Mouse (Mus musculus) forebrain, embryonic 12.5 days (tissue): ENCODE data around the gene Yipf7. TPM values are rescaled to one million over a fixed set of nuclear protein-coding genes. Genes with fewer than 3 reads are reported as not detected.
A peak's percentile ranks its signal among the peaks of the same experiment; 100 is the strongest.

Experiments used
- ATAC-seq: fragments of 200-750 bp; cut with Nextera tagmentation; 2 replicates; pipeline ENCODE4 v1.8.0; 2017; ENCODE audit warnings: moderate TSS enrichment; ENCODE audit not compliant: low FRiP score
- H3K27ac ChIP-seq: fragments of 300-500 bp; sonication (generic); 2 replicates; pipeline ENCODE4 v1.5.1; 2016; ENCODE audit warnings: mild to moderate bottlenecking
- H3K27me3 ChIP-seq: fragments of 300-500 bp; sonication (generic); 2 replicates; pipeline ENCODE4 v1.6.1; 2016; ENCODE audit warnings: mild to moderate bottlenecking
- H3K36me3 ChIP-seq: fragments of 300-500 bp; sonication (generic); replicated peaks from 2 replicates; pipeline ENCODE4 v1.6.1; 2016; ENCODE audit warnings: mild to moderate bottlenecking
- H3K4me1 ChIP-seq: fragments of 300-500 bp; sonication (generic); 2 replicates; pipeline ENCODE4 v1.6.1; 2016
- H3K4me2 ChIP-seq: fragments of 300-500 bp; sonication (generic); 2 replicates; pipeline ENCODE4 v1.6.1; 2016; ENCODE audit warnings: mild to moderate bottlenecking, moderate library complexity
- H3K4me3 ChIP-seq: fragments of 300-500 bp; sonication (generic); replicated peaks from 2 replicates; pipeline ENCODE4 v1.5.1; 2016; ENCODE audit warnings: mild to moderate bottlenecking
- H3K9ac ChIP-seq: fragments of 300-500 bp; sonication (generic); 2 replicates; pipeline ENCODE4 v1.6.1; 2016; ENCODE audit warnings: mild to moderate bottlenecking
- H3K9me3 ChIP-seq: fragments of 300-500 bp; sonication (generic); 2 replicates; pipeline ENCODE4 v1.6.1; 2016
- WGBS: fragments of 180-500 bp; shearing (Covaris S2); methylation state at CpG from one replicate; pipeline ENCODE4 v1.1.7; 2016; 5-methylcytosine and 5-hydroxymethylcytosine counted together
- polyA plus RNA-seq: library from polyadenylated mRNA; unstranded; fragments of >200 nt; fragmentation: Nextera tagmentation; extraction: Ambion mirVana; gene quantifications from 2 replicates; pipeline ENCODE4 v1.2.1, GENCODE M21; 2016

The Yipf7 gene
- not detected in 2 replicates for polyA plus RNA-seq

- H3K9me3 ChIP-seq: no peaks in the 10 kb centered on the region
- no peak within 1 kb of the TSS for H3K27ac ChIP-seq
- H3K27me3 ChIP-seq: no peaks in the 10 kb centered on the region
- no peak within 1 kb of the TSS for H3K4me2 ChIP-seq
- no peak for ATAC-seq
- WGBS: 83% methylated on average over 4 of the region's 4 CpGs
- H3K36me3 ChIP-seq: no peaks in the 10 kb centered on the region
- H3K9ac ChIP-seq: no peak within 1 kb of the TSS
- no peak within 1 kb of the TSS for H3K4me3 ChIP-seq
- H3K4me1 ChIP-seq: no peaks in the 10 kb centered on the region
These were observed at the start of gene Yipf7 for GRCm38 (mm10) chr5:69542489-69542888. TSS of gene Yipf7 (minus strand) at chr5:69542648.

DNA sequence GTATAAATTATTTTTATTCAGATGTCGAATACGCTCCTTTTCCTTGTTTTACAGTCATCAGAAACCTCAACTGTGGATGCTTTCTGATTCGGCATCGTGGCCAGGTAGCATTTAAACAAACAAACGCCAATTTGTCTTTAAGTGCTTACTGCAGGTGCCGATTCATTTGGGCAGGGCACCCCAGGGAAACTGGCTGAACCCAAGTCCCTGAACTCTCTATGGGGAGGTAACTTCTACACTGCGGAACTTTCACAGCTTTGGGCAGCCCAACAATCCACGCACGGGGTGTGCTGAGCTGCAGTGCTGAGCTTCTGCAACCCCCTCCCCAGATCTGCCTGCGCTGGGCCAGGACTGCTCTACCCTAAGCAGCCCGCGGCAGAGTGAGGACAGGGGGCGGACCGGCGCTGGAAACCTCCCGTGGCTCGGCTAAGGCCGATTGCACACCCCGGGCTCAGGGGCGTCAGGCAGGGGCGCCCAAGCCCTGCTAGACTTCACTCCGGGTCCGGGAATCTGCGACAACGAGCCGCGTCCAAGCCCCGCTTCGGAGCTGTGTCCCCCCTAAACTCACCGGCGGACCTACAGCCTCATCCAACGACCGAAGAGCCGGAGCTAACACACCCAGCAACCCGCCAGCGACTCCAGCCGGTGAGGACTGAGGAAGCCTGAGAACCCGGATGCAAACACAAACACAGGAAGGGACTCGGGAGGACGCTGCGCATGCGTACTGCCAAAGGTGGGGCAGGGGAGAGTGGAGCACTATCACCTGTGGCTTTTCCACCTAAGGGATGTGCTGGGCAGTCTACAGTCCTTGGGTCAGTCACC is 49.4 kb upstream of the Yipf7 start, which contains the start of gene Gnpda2:
Gene Gnpda2, minus strand, starts transcription at position 701 of the 822 bp plus-strand sequence.
- ATAC-seq: peak; percentile 97
- 4% methylated on average over 42 of the region's 42 CpGs for WGBS
- Histone ChIP-seq H3K27me3 (no peaks in the 10 kb centered on the region), H3K4me2 (peak within 1 kb of the TSS; percentile 66), H3K9me3 (no peaks in the 10 kb centered on the region), H3K4me1 (peaks cover 8% of the 10 kb centered on the region), H3K9ac (peak within 1 kb of the TSS; percentile 77), H3K27ac (peak within 1 kb of the TSS; percentile 84), H3K4me3 (peak within 1 kb of the TSS; percentile 59), H3K36me3 (no peaks in the 10 kb centered on the region; the same call in 1 of the 2 replicates)

GRCm38 (mm10) chr5:69557404-69557935 is 15.0 kb upstream of the Yipf7 start:
- WGBS: 13% methylated on average over 16 of the region's 16 CpGs
- peak; percentile 13 for ATAC-seq
- Histone ChIP-seq H3K36me3 (peaks cover 8% of the 10 kb centered on the region), H3K9me3 (no peaks in the 10 kb centered on the region), H3K4me1 (0 out of 2 replicates have a peak, but pooled peaks cover 3% of the 10 kb centered on the region), H3K27ac (peak overlapping the region; percentile 82), H3K4me3 (peak overlapping the region; percentile 91), H3K27me3 (no peaks in the 10 kb centered on the region), H3K9ac (peak overlapping the region; percentile 87), H3K4me2 (peak overlapping the region; percentile 60)

DNA sequence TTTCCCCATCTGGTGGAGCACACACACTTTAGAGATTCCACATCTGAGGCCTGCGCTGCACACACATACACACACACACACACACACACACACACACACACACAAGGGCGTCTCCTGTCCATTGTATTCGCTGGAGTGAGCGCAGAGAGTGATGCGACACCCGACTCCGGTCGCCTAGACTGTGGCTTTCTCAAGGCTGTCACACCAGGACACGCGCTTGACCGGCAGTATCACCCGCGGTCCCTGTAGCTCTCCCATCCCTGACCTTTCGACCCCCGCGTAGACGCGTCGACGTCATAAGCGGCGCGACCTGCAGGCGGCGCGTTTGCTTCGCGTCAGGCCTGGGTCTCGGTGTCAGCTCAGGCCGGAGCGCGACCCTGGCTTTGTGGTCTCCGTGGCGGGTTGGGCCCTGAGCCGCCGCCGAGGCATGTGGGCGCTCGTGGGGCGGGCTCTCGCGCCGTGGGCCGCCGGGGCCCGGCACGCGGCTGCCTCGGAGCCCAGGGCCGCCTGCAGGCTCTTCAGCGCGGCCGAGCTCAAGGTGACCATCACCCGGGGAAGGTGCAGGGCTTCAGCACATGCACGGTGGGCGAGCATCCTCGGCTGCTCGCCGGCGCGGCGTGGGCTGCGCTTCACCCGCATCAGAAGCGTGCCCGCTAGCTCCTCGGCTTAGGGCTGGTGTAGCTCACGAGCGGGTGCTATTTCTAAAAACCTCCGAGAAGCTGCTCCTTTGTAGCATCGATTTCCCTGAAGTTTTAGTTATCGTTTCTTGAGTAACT is 14.4 kb upstream of the Yipf7 start, which contains the start of gene Guf1:
Gene Guf1, plus strand, starts transcription at position 296 of the 776 bp plus-strand sequence.
- peak; percentile 93 for ATAC-seq
- Histone ChIP-seq H3K4me2 (peak within 1 kb of the TSS; percentile 60), H3K4me1 (0 out of 2 replicates have a peak, but pooled peaks cover 3% of the 10 kb centered on the region), H3K27me3 (no peaks in the 10 kb centered on the region), H3K9ac (peak within 1 kb of the TSS; percentile 87), H3K36me3 (peaks cover 8% of the 10 kb centered on the region), H3K27ac (peak within 1 kb of the TSS; percentile 82), H3K9me3 (no peaks in the 10 kb centered on the region), H3K4me3 (peak within 1 kb of the TSS; percentile 91)
- WGBS: 1% methylated on average over 72 of the region's 72 CpGs

GRCm38 (mm10) chr5:69541680-69542079 is 768 bp downstream of the Yipf7 start:
- Histone ChIP-seq H3K27me3 (no peaks in the 10 kb centered on the region), H3K27ac (no peak overlapping the region), H3K4me2 (no peak overlapping the region), H3K4me3 (no peak overlapping the region), H3K4me1 (no peaks in the 10 kb centered on the region), H3K9ac (no peak overlapping the region), H3K9me3 (no peaks in the 10 kb centered on the region), H3K36me3 (no peaks in the 10 kb centered on the region)
- 85% methylated on average over 1 of the region's 1 CpGs for whole genome bisulfite sequencing
- ATAC-seq: no peak

DNA sequence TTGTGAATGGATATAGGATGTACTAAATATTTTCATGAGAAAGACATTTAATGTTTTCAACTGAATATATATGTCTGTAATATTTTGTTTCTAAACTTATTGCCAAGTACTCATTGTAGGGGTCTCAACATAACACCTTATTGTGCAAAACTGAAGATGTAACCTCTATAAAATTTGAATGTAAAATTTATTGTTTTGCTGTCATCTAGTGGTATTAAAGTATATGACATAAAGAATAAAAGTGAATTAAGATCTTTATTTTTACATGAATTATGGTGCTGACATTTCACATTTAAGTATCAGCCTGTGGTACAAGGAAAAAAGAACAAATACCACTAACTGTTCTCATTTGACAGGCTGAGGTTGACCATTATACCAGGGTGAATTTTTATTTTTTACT is 18.5 kb downstream of the Yipf7 start:
- H3K4me2 ChIP-seq: no peak overlapping the region

GRCm38 (mm10) chr5:69522064-69522463 is 20.4 kb downstream of the Yipf7 start:
- ATAC-seq: no peak
- 70% methylated on average over 5 of the region's 5 CpGs for WGBS
- H3K4me2 ChIP-seq: no peak overlapping the region

More for the DNA sequence above, 18.5 kb downstream of the Yipf7 start:
- no peaks in the 10 kb centered on the region for H3K4me1 ChIP-seq
- H3K27me3 ChIP-seq: no peaks in the 10 kb centered on the region
- ATAC-seq: no peak
- H3K36me3 ChIP-seq: no peaks in the 10 kb centered on the region
- H3K27ac ChIP-seq: no peak overlapping the region
- H3K9ac ChIP-seq: no peak overlapping the region
- H3K4me3 ChIP-seq: no peak overlapping the region
- H3K9me3 ChIP-seq: no peaks in the 10 kb centered on the region

GRCm38 (mm10) chr5:69520661-69521278 is 21.7 kb downstream of the Yipf7 start:
- H3K9ac ChIP-seq: no peak overlapping the region
- 41% methylated on average over 7 of the region's 7 CpGs for WGBS
- H3K36me3 ChIP-seq: no peaks in the 10 kb centered on the region
- H3K9me3 ChIP-seq: no peaks in the 10 kb centered on the region
- H3K4me2 ChIP-seq: no peak overlapping the region
- no peak overlapping the region for H3K27ac ChIP-seq
- no peaks in the 10 kb centered on the region for H3K27me3 ChIP-seq
- H3K4me1 ChIP-seq: no peaks in the 10 kb centered on the region
- peak; percentile 77; the same call in 1 of the 2 replicates for ATAC-seq
- no peak overlapping the region for H3K4me3 ChIP-seq

More at GRCm38 (mm10) chr5:69522064-69522463, 20.4 kb downstream of the Yipf7 start:
- no peaks in the 10 kb centered on the region for H3K9me3 ChIP-seq
- H3K27ac ChIP-seq: no peak overlapping the region
- H3K27me3 ChIP-seq: no peaks in the 10 kb centered on the region
- no peak overlapping the region for H3K4me3 ChIP-seq
- no peaks in the 10 kb centered on the region for H3K36me3 ChIP-seq
- no peaks in the 10 kb centered on the region for H3K4me1 ChIP-seq
- no peak overlapping the region for H3K9ac ChIP-seq

DNA sequence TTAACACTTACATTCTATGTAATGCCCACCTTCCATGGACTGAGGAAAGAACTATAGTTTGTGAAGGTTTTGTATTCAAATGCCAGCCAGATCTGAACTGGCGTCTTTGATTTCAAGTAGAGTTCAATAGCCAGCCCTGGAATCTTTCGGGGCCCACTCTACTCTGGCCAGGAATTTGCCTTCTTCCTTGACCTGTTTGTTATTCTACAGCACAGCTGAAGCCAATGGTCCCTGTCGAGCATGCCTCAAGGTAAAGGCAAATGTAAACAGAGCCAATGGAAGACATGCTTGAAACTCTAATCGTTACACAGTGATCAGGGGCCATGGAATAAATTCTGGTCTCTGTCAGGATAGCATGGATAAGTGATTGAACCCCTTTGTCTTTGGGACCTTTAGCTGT is 30.2 kb downstream of the Yipf7 start:
- Histone ChIP-seq H3K4me2 (no peak overlapping the region), H3K36me3 (no peaks in the 10 kb centered on the region), H3K9me3 (no peaks in the 10 kb centered on the region), H3K27me3 (no peaks in the 10 kb centered on the region), H3K27ac (no peak overlapping the region), H3K4me1 (no peaks in the 10 kb centered on the region), H3K4me3 (no peak overlapping the region), H3K9ac (no peak overlapping the region)
- ATAC-seq: no peak
- 82% methylated on average over 4 of the region's 4 CpGs for WGBS

DNA sequence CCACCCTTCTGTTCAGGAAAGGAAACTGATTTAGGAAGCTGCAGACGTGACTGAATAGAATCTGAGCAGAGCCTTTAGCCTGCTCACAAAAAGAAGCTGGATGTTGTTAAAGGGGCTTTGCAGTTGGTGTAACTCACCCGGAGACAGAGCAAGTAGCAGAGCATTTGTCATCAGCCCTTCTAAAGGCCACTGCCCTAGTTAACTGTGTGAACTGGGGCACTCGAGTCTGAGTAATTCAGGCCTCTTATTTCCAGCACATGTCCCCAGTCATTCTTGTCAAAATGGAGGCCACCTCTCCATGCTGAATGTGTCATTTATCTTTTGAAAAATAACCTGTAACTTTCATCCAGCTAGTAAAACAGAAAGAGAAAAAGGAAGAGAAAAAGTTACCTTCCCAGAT is 30.8 kb downstream of the Yipf7 start:
- Histone ChIP-seq H3K27ac (no peak overlapping the region), H3K27me3 (no peaks in the 10 kb centered on the region), H3K4me2 (no peak overlapping the region), H3K4me1 (no peaks in the 10 kb centered on the region), H3K36me3 (no peaks in the 10 kb centered on the region), H3K9me3 (no peaks in the 10 kb centered on the region), H3K4me3 (no peak overlapping the region), H3K9ac (no peak overlapping the region)
- no peak for ATAC-seq
- WGBS: 40% methylated on average over 3 of the region's 3 CpGs

DNA sequence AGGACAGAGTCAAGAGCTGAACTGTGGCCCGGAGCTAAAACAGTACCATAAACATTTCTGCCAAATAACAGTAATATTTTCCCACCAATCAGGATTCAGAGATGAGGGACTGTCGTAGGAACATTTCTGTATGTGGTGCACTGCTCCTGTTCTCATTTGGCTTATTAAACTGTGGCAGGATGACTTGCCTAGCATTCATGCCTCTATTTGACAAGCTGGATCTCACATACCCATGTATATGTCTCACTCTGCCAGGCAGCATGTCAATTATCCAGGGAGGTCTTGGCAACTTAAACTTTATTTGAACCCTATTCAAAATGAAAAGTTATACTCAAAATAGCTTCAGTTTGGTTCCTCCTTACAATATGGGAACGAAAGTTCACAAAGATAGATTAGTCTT is 35.4 kb downstream of the Yipf7 start:
- no peak for ATAC-seq

DNA sequence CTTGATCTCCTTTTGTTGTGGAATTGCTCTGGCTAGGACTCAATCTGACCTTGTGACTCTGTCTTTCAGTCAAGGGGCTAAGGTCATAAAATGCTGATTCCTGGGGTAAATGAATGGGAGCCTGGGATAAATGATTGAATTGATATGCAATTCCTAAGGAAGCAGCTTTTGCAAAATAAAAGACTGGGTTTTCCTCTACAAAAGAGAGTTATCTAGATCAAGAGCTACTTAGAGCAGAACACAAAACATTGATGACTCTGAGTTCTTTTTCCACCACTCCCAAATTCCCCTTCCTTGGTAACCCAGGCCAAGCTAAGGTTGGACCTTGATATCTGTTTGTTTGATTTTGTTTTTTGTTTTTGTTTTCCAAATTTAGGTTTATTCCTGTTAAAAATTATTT is 53.4 kb downstream of the Yipf7 start:
- no peak for ATAC-seq
- no peaks in the 10 kb centered on the region for H3K36me3 ChIP-seq
- no peaks in the 10 kb centered on the region for H3K4me1 ChIP-seq
- no peaks in the 10 kb centered on the region for H3K27me3 ChIP-seq
- no peak overlapping the region for H3K27ac ChIP-seq
- H3K4me2 ChIP-seq: no peak overlapping the region
- H3K9ac ChIP-seq: no peak overlapping the region
- H3K9me3 ChIP-seq: no peaks in the 10 kb centered on the region
- no peak overlapping the region for H3K4me3 ChIP-seq

More for the DNA sequence above, 35.4 kb downstream of the Yipf7 start:
- 88% methylated on average over 3 of the region's 3 CpGs for WGBS
- Histone ChIP-seq H3K4me3 (no peak overlapping the region), H3K9me3 (no peaks in the 10 kb centered on the region), H3K27me3 (no peaks in the 10 kb centered on the region), H3K36me3 (no peaks in the 10 kb centered on the region), H3K4me1 (no peaks in the 10 kb centered on the region), H3K4me2 (no peak overlapping the region), H3K9ac (no peak overlapping the region), H3K27ac (no peak overlapping the region)
